Mouse (Mus musculus): Measurements from ENCODE around the gene Clec4f.

- TF ChIP-seq ZC3H11A (IDR thresholded peaks at IDR 0.05; ENCODE audit: borderline replicate concordance, low read depth, low read length): no peak
- TF ChIP-seq HCFC1 (IDR thresholded peaks at IDR 0.05; ENCODE audit: borderline replicate concordance, insufficient read depth, low read length): no peak
- TF ChIP-seq MAFK (IDR thresholded peaks at IDR 0.05; ENCODE audit: insufficient read depth, low read depth, low read length): no peak
These were observed 56.9 kb downstream of the Clec4f start for GRCm38 (mm10) chr6:83599060-83599550.
